Mouse (Mus musculus): ENCODE data around the gene Tfe3. TPM values are rescaled to one million over a fixed set of nuclear protein-coding genes. Genes with fewer than 3 reads are reported as not detected.
A peak's percentile ranks its signal among the peaks of the same experiment; 100 is the strongest.
"Not testable (repeated sequence)": the region's sequence is repeated elsewhere in the genome, so short reads cannot be mapped to it uniquely, and the experiment has no call there.

Gene Tfe3
- 1 to 10 TPM; 6.1 to 8.2 TPM for total RNA-seq (2021)
- long read RNA-seq, experiment 1, partial matches to known transcripts: 2 of 3 reads
- long read RNA-seq, experiment 1, other reads (novel, unspliced or antisense): 1 of 3 reads
- long read RNA-seq, experiment 2, partial matches to known transcripts: 3 of 7 reads
- long read RNA-seq, experiment 2, other reads (novel, unspliced or antisense): 0 of 7 reads

- DNase-seq: peak; percentile 94
These were observed at the start of gene Tfe3 for GRCm38 (mm10) chrX:7762137-7762920. Tfe3 (plus strand) TSS chrX:7762560.

GRCm38 (mm10) chrX:7713764-7714134, 48.6 kb upstream of the Tfe3 start:
- DNase-seq: not testable (repeated sequence)

- peak; percentile 95 for DNase-seq
These were observed 48.0 kb upstream of the Tfe3 start, which contains the start of gene Wdr45 for GRCm38 (mm10) chrX:7714135-7714899. Wdr45 (plus strand) TSS chrX:7714333.

GRCm38 (mm10) chrX:7716058-7716457, 46.3 kb upstream of the Tfe3 start:
- DNase-seq: not testable (repeated sequence)

- DNase-seq: peak; percentile 67
These were observed 40.7 kb upstream of the Tfe3 start, which contains the start of gene Gm45208 for GRCm38 (mm10) chrX:7721514-7722281. Gm45208 (plus strand) TSS chrX:7722245.

- DNase-seq: no peak
These were observed 40.1 kb upstream of the Tfe3 start for GRCm38 (mm10) chrX:7722282-7722611.

GRCm38 (mm10) chrX:7722691-7723090, 39.7 kb upstream of the Tfe3 start:
- no peak for DNase-seq

GRCm38 (mm10) chrX:7724135-7724534, 38.2 kb upstream of the Tfe3 start:
- DNase-seq: no peak

- DNase-seq: no peak
These were observed 36.5 kb upstream of the Tfe3 start for GRCm38 (mm10) chrX:7725841-7726240.

GRCm38 (mm10) chrX:7727176-7727575, 35.2 kb upstream of the Tfe3 start:
- no peak for DNase-seq

GRCm38 (mm10) chrX:7728215-7728921, 34.0 kb upstream of the Tfe3 start, which contains the start of gene Praf2:
Praf2 (plus strand) TSS chrX:7728439.
- peak; percentile 77 for DNase-seq

GRCm38 (mm10) chrX:7728922-7729265, 33.5 kb upstream of the Tfe3 start:
- DNase-seq: no peak

- DNase-seq: peak; percentile 58
These were observed 28.7 kb upstream of the Tfe3 start for GRCm38 (mm10) chrX:7733571-7734156.

- DNase-seq: no peak
These were observed 22.9 kb upstream of the Tfe3 start for GRCm38 (mm10) chrX:7739336-7740081.

GRCm38 (mm10) chrX:7740082-7740819, 22.1 kb upstream of the Tfe3 start:
- DNase-seq: no peak

GRCm38 (mm10) chrX:7741103-7741502, 21.3 kb upstream of the Tfe3 start:
- DNase-seq: no peak

GRCm38 (mm10) chrX:7743470-7743869, 18.9 kb upstream of the Tfe3 start:
- no peak for DNase-seq

GRCm38 (mm10) chrX:7744940-7745339, 17.4 kb upstream of the Tfe3 start:
- no peak for DNase-seq

- no peak for DNase-seq
These were observed 16.9 kb upstream of the Tfe3 start for GRCm38 (mm10) chrX:7745429-7745828.

Measured in gastrocnemius, postnatal 25 days (tissue).